Mouse (Mus musculus): ENCODE results near the gene Klhl34.

The Klhl34 gene

DNA sequence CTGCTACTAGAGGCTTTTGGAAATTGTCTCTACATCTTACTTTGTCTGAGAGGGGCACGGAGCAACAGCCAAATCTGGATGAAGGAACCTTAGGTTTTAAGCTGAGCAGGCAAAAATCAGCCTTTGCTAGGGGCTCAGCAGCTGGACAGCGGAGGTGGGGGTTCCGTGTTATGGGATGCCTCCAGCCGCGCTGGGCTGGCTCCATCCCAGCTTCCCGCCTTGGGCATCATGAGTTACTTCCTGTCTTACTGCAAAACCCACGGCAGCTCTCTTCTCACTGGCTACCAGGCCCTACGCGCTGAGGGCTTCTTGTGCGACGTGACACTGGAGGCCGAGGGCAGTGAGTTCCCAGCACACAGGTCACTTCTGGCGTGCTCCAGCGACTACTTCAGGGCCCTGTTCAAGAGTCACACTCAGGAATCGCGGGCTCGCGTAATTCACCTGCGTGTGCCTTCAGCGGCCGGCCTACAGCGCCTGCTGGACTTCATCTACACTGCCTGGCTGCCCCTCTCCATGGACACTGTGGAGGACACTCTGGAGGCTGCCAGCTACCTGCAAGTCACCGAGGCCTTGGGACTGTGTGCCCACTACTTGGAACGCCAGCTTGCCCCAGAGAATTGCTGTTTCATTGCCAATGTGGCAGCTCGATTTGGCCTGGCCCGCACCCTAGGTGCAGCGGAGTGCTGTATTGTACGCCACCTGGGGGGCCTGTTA is at the start of gene Klhl34:
Klhl34 (plus strand) TSS at position 229 of the 714 bp plus-strand sequence.
- DNase-seq, result peak; percentile 1

DNA sequence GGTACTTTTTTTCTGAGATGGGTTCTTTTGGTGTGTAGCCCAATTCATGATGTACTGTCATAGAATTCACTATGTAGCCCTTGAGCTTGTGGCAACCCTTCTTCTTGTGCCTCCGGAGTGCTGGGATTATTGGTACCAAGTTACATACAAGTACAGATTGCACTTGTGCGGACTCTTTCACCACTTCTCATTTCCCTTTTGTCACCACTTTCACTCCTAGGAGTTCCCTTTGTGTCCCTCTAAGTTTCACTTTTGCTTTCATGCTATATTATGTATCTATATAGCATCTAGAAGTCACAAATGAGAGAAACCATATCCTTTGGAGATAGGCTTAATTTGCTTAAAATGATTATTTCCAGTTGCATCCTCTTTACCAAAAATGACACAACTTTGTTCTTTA is 16.6 kb upstream of the Klhl34 start:
- DNase-seq, result no peak

DNA sequence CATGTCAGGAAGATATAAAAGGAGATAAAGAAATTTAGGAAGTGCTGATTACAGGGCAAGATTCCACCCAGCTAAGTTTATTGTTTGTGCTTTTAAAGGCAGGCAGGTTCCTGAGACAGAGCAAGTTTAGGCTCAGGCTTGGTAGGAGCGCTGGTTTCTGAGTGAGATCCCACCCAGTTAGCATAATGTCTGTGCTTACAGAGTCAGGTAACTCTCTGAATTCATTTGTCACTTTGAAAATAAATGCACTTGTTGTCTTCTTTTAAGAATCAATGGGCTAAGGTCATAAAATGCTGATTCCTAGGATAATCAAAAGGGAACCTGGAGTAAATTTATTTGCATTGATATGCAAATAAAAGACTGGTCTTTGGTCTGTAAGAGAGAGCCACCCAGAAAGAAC is 8.5 kb upstream of the Klhl34 start:
- DNase-seq, result no peak

GRCm38 (mm10) chrX:157817571-157818206 is 546 bp upstream of the Klhl34 start:
- peak; percentile 2 for DNase-seq

- DNase-seq, result no peak
Observed at GRCm38 (mm10) chrX:157818921-157819260, 656 bp downstream of the Klhl34 start.

DNA sequence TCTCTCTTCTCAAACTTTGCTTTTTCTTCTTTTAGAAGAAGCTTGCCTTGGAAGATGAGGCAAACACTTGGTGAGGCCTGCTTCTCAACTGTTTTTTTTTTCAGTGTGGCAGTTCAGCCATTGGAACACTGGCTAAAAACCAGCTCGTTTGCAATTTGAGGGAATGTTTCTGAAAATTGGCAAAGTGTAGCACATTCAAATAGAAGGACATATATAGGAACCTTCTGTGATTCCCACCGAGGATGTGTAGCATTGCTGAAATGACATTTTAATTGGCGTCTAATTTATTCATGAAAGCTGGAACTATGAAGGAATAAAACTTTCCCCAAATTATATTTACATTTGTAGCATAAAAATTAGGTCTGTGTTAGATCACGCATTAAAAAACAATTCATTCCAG is 11.7 kb downstream of the Klhl34 start:
- DNase-seq, result no peak
